Mouse (Mus musculus) CH12.LX (cell line): ENCODE measurements around the gene Tcf25. TPM values are rescaled to one million over a fixed set of nuclear protein-coding genes. Genes with fewer than 3 reads are reported as not detected.

ENCODE experiments used
- DNase-seq: peaks from one replicate; pipeline ENCODE4 v3.0.0-alpha.2; 2013; ENCODE audit errors: extremely low read depth
- H3K27ac ChIP-seq: 2 replicates; pipeline ENCODE4 v1.5.1; 2012; ENCODE audit warnings: low read depth, mild to moderate bottlenecking, control low read depth, moderate library complexity; ENCODE audit not compliant: insufficient read depth
- H3K27me3 ChIP-seq: replicated peaks from 2 replicates; pipeline ENCODE3; 2012; ENCODE audit warnings: inconsistent platforms
- H3K36me3 ChIP-seq, 2 experiments: replicated peaks in 1 of 2; 2 replicates each; pipeline versions ENCODE3 to v1.6.1; 2012; ENCODE audit warnings: inconsistent platforms in 1 of 2, low read length in 1 of 2, mild to moderate bottlenecking in 1 of 2, mixed read lengths in 1 of 2, moderate library complexity in 1 of 2; ENCODE audit not compliant: control insufficient read depth in 1 of 2, insufficient read depth in 1 of 2
- H3K4me1 ChIP-seq, 2 experiments: 2 replicates each; pipeline ENCODE4 v1.6.1; 2012; ENCODE audit warnings: inconsistent platforms in 1 of 2, moderate library complexity in 1 of 2; ENCODE audit not compliant: insufficient read depth in 2 of 2, control insufficient read depth in 1 of 2
- H3K4me2 ChIP-seq: 2 replicates; pipeline ENCODE4 v1.6.1; 2012; ENCODE audit warnings: low read depth, mild to moderate bottlenecking, control low read depth; ENCODE audit not compliant: poor library complexity, insufficient read depth, severe bottlenecking
- H3K4me3 ChIP-seq, 3 experiments: fragments of 150-350 bp in 1 of 3; sonication (generic) in 1 of 3; replicated peaks in 1 of 3; 2 replicates each; pipeline versions ENCODE3 to v1.5.1; 2011 to 2012; ENCODE audit warnings: low read depth in 2 of 3, low read length in 2 of 3, mild to moderate bottlenecking in 2 of 3, moderate library complexity in 2 of 3, control low read depth in 1 of 3, improper control_type of control experiment in 1 of 3, inconsistent platforms in 1 of 3, mixed read lengths in 1 of 3; ENCODE audit not compliant: poor library complexity in 1 of 3
- H3K79me2 ChIP-seq: replicated peaks from 2 replicates; pipeline ENCODE4 v1.6.1; 2012; ENCODE audit warnings: mild to moderate bottlenecking, moderate library complexity; ENCODE audit not compliant: control insufficient read depth, poor library complexity, insufficient read depth, severe bottlenecking; ENCODE audit errors: extremely low read depth
- H3K9ac ChIP-seq: 2 replicates; pipeline ENCODE4 v1.6.1; 2012; ENCODE audit warnings: low read depth, mild to moderate bottlenecking, control low read depth, moderate library complexity; ENCODE audit not compliant: insufficient read depth
- H3K9me3 ChIP-seq: replicated peaks from 2 replicates; pipeline ENCODE3; 2012; ENCODE audit warnings: low read length, inconsistent platforms, mixed read lengths
- BHLHE40 ChIP-seq: IDR thresholded peaks from 2 replicates; pipeline ENCODE4 v1.6.1; 2011; ENCODE audit warnings: mild to moderate bottlenecking, low read depth, low read length, improper control_type of control experiment
- CHD1 ChIP-seq: IDR thresholded peaks from 2 replicates; pipeline ENCODE4 v1.6.1; 2012; ENCODE audit warnings: low read depth, low read length, improper control_type of control experiment, inconsistent platforms
- CHD2 ChIP-seq: IDR thresholded peaks from 2 replicates; pipeline ENCODE4 v1.6.1; 2011; ENCODE audit warnings: low read length, improper control_type of control experiment
- CTCF ChIP-seq, 2 experiments: IDR thresholded peaks in 1 of 2; conservative IDR thresholded peaks in 1 of 2; 2 replicates each; pipeline ENCODE4 v1.5.1; 2011 to 2012; ENCODE audit warnings: low read depth in 2 of 2, low read length in 2 of 2, improper control_type of control experiment in 1 of 2, inconsistent platforms in 1 of 2, mild to moderate bottlenecking in 1 of 2, moderate library complexity in 1 of 2
- E2F4 ChIP-seq: IDR thresholded peaks from 2 replicates; pipeline ENCODE4 v1.6.1; 2011; ENCODE audit warnings: low read depth, low read length, improper control_type of control experiment; ENCODE audit not compliant: insufficient replicate concordance
- ELF1 ChIP-seq: IDR thresholded peaks from 2 replicates; pipeline ENCODE4 v1.6.1; 2014; ENCODE audit warnings: low read depth, mild to moderate bottlenecking, inconsistent platforms, low read length, improper control_type of control experiment
- EP300 ChIP-seq: IDR thresholded peaks from 2 replicates; pipeline ENCODE4 v1.6.1; 2011; ENCODE audit warnings: low read length, improper control_type of control experiment
- ETS1 ChIP-seq: conservative IDR thresholded peaks from 2 replicates; pipeline ENCODE4 v1.6.1; 2012; ENCODE audit warnings: low read depth, mild to moderate bottlenecking, inconsistent platforms, low read length, improper control_type of control experiment, moderate library complexity
- GABPA ChIP-seq: IDR thresholded peaks from 2 replicates; pipeline ENCODE4 v1.6.1; 2012; ENCODE audit warnings: low read depth, low read length, improper control_type of control experiment, inconsistent platforms; ENCODE audit not compliant: insufficient replicate concordance
- HCFC1 ChIP-seq: IDR thresholded peaks from 2 replicates; pipeline ENCODE4 v1.6.1; 2012; ENCODE audit warnings: low read depth, mild to moderate bottlenecking, inconsistent platforms, low read length, improper control_type of control experiment
- IRF4 ChIP-seq: IDR thresholded peaks from 2 replicates; pipeline ENCODE4 v1.6.1; 2014; ENCODE audit warnings: low read depth, mild to moderate bottlenecking, inconsistent platforms, low read length, improper control_type of control experiment
- JUN ChIP-seq: IDR thresholded peaks from 2 replicates; pipeline ENCODE4 v1.6.1; 2011; ENCODE audit warnings: low read depth, mild to moderate bottlenecking, low read length, improper control_type of control experiment, moderate library complexity; ENCODE audit not compliant: insufficient read depth
- JUND ChIP-seq: conservative IDR thresholded peaks from 2 replicates; pipeline ENCODE4 v1.6.1; 2011; ENCODE audit warnings: low read depth, low read length, improper control_type of control experiment
- KAT2A ChIP-seq: IDR thresholded peaks from 2 replicates; pipeline ENCODE4 v1.6.1; 2012; ENCODE audit warnings: low read length, improper control_type of control experiment, inconsistent platforms; ENCODE audit not compliant: insufficient replicate concordance
- MAFK ChIP-seq: IDR thresholded peaks from 2 replicates; pipeline ENCODE4 v1.6.1; 2011; ENCODE audit warnings: low read length, improper control_type of control experiment; ENCODE audit not compliant: insufficient replicate concordance
- MAX ChIP-seq: IDR thresholded peaks from 2 replicates; pipeline ENCODE4 v1.6.1; 2011; ENCODE audit warnings: low read length, improper control_type of control experiment
- MAZ ChIP-seq: IDR thresholded peaks from 2 replicates; pipeline ENCODE4 v1.6.1; 2012; ENCODE audit warnings: low read depth, mild to moderate bottlenecking, inconsistent platforms, low read length, improper control_type of control experiment, moderate library complexity
- MEF2A ChIP-seq: IDR thresholded peaks from 2 replicates; pipeline ENCODE4 v1.6.1; 2014; ENCODE audit warnings: low read depth, mild to moderate bottlenecking, inconsistent platforms, low read length, improper control_type of control experiment, borderline replicate concordance
- MXI1 ChIP-seq: IDR thresholded peaks from 2 replicates; pipeline ENCODE4 v1.6.1; 2011; ENCODE audit warnings: mild to moderate bottlenecking, low read depth, low read length, improper control_type of control experiment
- MYC ChIP-seq: IDR thresholded peaks from 2 replicates; pipeline ENCODE4 v1.6.1; 2011; ENCODE audit warnings: low read depth, mild to moderate bottlenecking, improper control_type of control experiment, low read length
- NELFE ChIP-seq: IDR thresholded peaks from 2 replicates; pipeline ENCODE4 v1.6.1; 2011; ENCODE audit warnings: low read depth, low read length, improper control_type of control experiment
- NRF1 ChIP-seq: IDR thresholded peaks from 2 replicates; pipeline ENCODE4 v1.6.1; 2014; ENCODE audit warnings: low read depth, mild to moderate bottlenecking, inconsistent platforms, low read length, improper control_type of control experiment, moderate library complexity
- PAX5 ChIP-seq: IDR thresholded peaks from 2 replicates; pipeline ENCODE4 v1.6.1; 2012; ENCODE audit warnings: low read length, inconsistent platforms, mixed read lengths
- POLR2A ChIP-seq: IDR thresholded peaks from 2 replicates; pipeline ENCODE4 v1.6.1; 2011; ENCODE audit warnings: low read depth, mild to moderate bottlenecking, improper control_type of control experiment, low read length
- POLR2AphosphoS2 ChIP-seq: IDR thresholded peaks from 2 replicates; pipeline ENCODE4 v1.6.1; 2011; ENCODE audit warnings: low read depth, low read length, improper control_type of control experiment
- RAD21 ChIP-seq: IDR thresholded peaks from 2 replicates; pipeline ENCODE4 v1.6.1; 2011; ENCODE audit warnings: low read depth, mild to moderate bottlenecking, low read length, improper control_type of control experiment, moderate library complexity
- RCOR1 ChIP-seq: conservative IDR thresholded peaks from 2 replicates; pipeline ENCODE4 v1.6.1; 2012; ENCODE audit warnings: low read depth, mild to moderate bottlenecking, inconsistent platforms, low read length, improper control_type of control experiment
- SIN3A ChIP-seq: IDR thresholded peaks from 2 replicates; pipeline ENCODE4 v1.6.1; 2012; ENCODE audit warnings: low read length, improper control_type of control experiment, inconsistent platforms
- SMC3 ChIP-seq: IDR thresholded peaks from 2 replicates; pipeline ENCODE4 v1.6.1; 2011; ENCODE audit warnings: low read depth, low read length, improper control_type of control experiment
- TBP ChIP-seq: conservative IDR thresholded peaks from 2 replicates; pipeline ENCODE4 v1.6.1; 2011; ENCODE audit warnings: low read depth, low read length, improper control_type of control experiment
- TCF12 ChIP-seq: IDR thresholded peaks from 2 replicates; pipeline ENCODE4 v1.6.1; 2014; ENCODE audit warnings: low read depth, mild to moderate bottlenecking, inconsistent platforms, low read length, improper control_type of control experiment
- UBTF ChIP-seq: IDR thresholded peaks from 2 replicates; pipeline ENCODE4 v1.6.1; 2012; ENCODE audit warnings: low read depth, mild to moderate bottlenecking, inconsistent platforms, low read length, improper control_type of control experiment, moderate library complexity
- USF1 ChIP-seq: IDR thresholded peaks from 2 replicates; pipeline ENCODE4 v1.6.1; 2014; ENCODE audit warnings: low read depth, mild to moderate bottlenecking, inconsistent platforms, low read length, improper control_type of control experiment
- USF2 ChIP-seq: conservative IDR thresholded peaks from 2 replicates; pipeline ENCODE4 v1.6.1; 2011; ENCODE audit warnings: low read depth, low read length, improper control_type of control experiment
- ZC3H11A ChIP-seq: IDR thresholded peaks from 2 replicates; pipeline ENCODE4 v1.6.1; 2012; ENCODE audit warnings: low read depth, mild to moderate bottlenecking, inconsistent platforms, low read length, improper control_type of control experiment
- ZKSCAN1 ChIP-seq: IDR thresholded peaks from 2 replicates; pipeline ENCODE4 v1.6.1; 2012; ENCODE audit warnings: low read depth, inconsistent platforms, low read length, improper control_type of control experiment, borderline replicate concordance
- ZMIZ1 ChIP-seq: IDR thresholded peaks from 2 replicates; pipeline ENCODE4 v1.6.1; 2012; ENCODE audit warnings: low read depth, mild to moderate bottlenecking, inconsistent platforms, low read length, improper control_type of control experiment
- ZNF384 ChIP-seq: IDR thresholded peaks from 2 replicates; pipeline ENCODE4 v1.6.1; 2012; ENCODE audit warnings: low read depth, low read length, improper control_type of control experiment, inconsistent platforms
- dilution Hi-C: fragments of 300-500 bp; cut with MboI; formaldehyde crosslinking; loops from 2 replicates; pipeline ENCODE4 v1.14.3; 2020; ENCODE audit warnings: low sequenced_read_pairs; ENCODE audit not compliant: extremely low pct_unique_long_range_greater_than_20kb, extremely low pct_ligation_motif_present
- in situ Hi-C: fragments of 300-500 bp; cut with MboI; formaldehyde crosslinking; loops from 3 replicates; pipeline ENCODE4 v1.14.3; 2019; ENCODE audit warnings: low sequenced_read_pairs, low pct_ligation_motif_present, low pct_unique_long_range_greater_than_20kb, mixed read lengths
- polyA plus RNA-seq: library from polyadenylated mRNA; unstranded; fragments of >175 nt; gene quantifications from 2 replicates; pipeline ENCODE4 v1.2.1, GENCODE M21; 2012; ENCODE audit warnings: low read depth; ENCODE audit not compliant: insufficient read length
- total RNA-seq, 2 experiments: library from RNA; depleted of rRNA; stranded (reverse); fragments of 300-350 nt in 1 of 2; fragments of >200 nt in 1 of 2; gene quantifications; 2 replicates each; pipeline ENCODE4 v1.2.3; 2012 to 2014

The Tcf25 gene
- total RNA-seq (2012; rRNA removed) (142 and 168 TPM in 2 replicates), total RNA-seq (2014; rRNA removed) (204 and 207 TPM in 2 replicates), polyA plus RNA-seq (393 and 396 TPM in 2 replicates)

DNA sequence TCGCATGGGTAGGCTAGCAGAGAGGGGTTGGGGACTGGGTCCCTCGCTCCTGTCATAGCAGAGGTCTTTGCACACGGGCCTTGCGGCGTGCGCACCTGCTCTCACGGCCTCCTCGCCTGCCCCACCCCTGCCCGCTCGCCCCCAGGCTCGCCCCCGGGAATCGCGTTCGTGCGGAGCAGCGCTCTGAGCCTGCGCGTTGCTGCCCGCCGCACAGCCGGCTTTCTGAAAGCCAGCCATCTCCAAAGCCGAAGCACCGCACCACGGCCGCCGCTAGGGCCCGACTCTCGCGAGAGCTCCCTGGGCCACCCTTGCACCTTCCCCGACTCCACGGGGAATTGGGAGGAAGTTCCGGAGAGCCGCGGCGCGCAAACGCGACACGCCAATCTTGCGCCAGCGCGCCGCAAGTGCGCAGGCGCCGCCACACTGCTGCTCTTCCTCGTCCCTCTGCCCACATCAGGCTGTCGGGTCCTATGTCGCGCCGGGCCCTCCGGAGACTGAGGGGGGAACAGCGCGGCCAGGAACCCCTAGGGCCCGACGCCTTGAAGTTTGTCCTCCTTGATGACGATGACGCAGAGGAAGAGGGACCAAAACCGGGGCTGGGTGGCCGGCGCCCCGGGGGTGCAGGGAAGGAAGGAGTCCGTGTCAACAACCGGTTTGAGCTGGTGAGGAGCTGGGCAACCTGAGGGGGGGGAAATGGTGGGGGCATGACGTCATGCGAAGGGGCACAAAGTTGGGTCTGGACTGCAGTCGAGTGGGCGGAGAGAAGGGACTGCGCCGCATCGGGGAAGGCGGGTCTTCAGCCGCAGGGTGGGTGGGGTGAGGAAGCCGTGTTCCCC, at the start of gene Tcf25:
Gene Tcf25, plus strand, starts transcription at position 351 of the 836 bp plus-strand sequence.
- in situ Hi-C loops (no loop called here), dilution Hi-C loops (no loop called here)
- H3K36me3 ChIP-seq, result peaks cover 16 to 29% of the 10 kb centered on the region in 2 experiments
- peak; percentile 98 for DNase-seq
- H3K79me2 ChIP-seq, result peaks cover 31% of the 10 kb centered on the region
- H3K4me2 ChIP-seq, result peak within 1 kb of the TSS; percentile 72
- no peaks in the 10 kb centered on the region for H3K9me3 ChIP-seq
- TF ChIP-seq TBP, result peak; percentile 50; the same call in 1 of the 2 replicates
- no peak; the same call in 1 of the 2 replicates for TF ChIP-seq GABPA
- no peak for TF ChIP-seq SMC3
- TF ChIP-seq MAX, result no peak
- peak; percentile 89 for TF ChIP-seq POLR2A
- no peak for TF ChIP-seq USF1
- TF ChIP-seq CHD1, result no peak
- TF ChIP-seq ZC3H11A, result no peak
- no peak for TF ChIP-seq MAFK
- no peak; the same call in 1 of the 2 replicates for TF ChIP-seq IRF4
- no peak for TF ChIP-seq EP300
- TF ChIP-seq MXI1, result peak; percentile 73
- TF ChIP-seq MYC, result no peak
- TF ChIP-seq UBTF, result peak; percentile 46; the same call in 1 of the 2 replicates
- peak; percentile 56 for TF ChIP-seq MAZ
- peak; percentile 11 for TF ChIP-seq ETS1
- TF ChIP-seq ZMIZ1, result peak; percentile 91
- peak; percentile 90 for TF ChIP-seq NRF1
- no peak for TF ChIP-seq E2F4
- TF ChIP-seq TCF12, result peak; percentile 82
- TF ChIP-seq RAD21, result no peak
- TF ChIP-seq ELF1, result peak; percentile 91
- no peak for TF ChIP-seq PAX5
- TF ChIP-seq ZNF384, result no peak
- no peak for TF ChIP-seq JUN
- TF ChIP-seq POLR2AphosphoS2, result peak; percentile 81; the same call in 1 of the 2 replicates
- peak; percentile 84 for TF ChIP-seq HCFC1
- peak; percentile 74; the same call in 1 of the 2 replicates for TF ChIP-seq KAT2A
- TF ChIP-seq NELFE, result peak; percentile 93
- TF ChIP-seq CTCF (conservative IDR thresholded peaks at IDR 0.05 in 1 of 2, IDR thresholded peaks at IDR 0.05 in 1 of 2; ENCODE audit: low read depth in 2 of 2, low read length in 2 of 2), result peak in 1 of 2 experiments; percentile 35; a peak in 2 of 4 replicates
- no peak for TF ChIP-seq USF2
- 0 out of 2 replicates have a peak, but pooled peaks have one; percentile 9 for TF ChIP-seq MEF2A
- TF ChIP-seq RCOR1, result 0 out of 2 replicates have a peak, but pooled peaks have one; percentile 41
- TF ChIP-seq JUND, result peak; percentile 18
- no peak for TF ChIP-seq BHLHE40
- TF ChIP-seq SIN3A, result peak; percentile 57
- TF ChIP-seq ZKSCAN1, result no peak
- TF ChIP-seq CHD2, result peak; percentile 99
- H3K4me3 ChIP-seq, result peak within 1 kb of the TSS; percentile 86 to 95 (median 94)
- peak within 1 kb of the TSS; percentile 97 for H3K9ac ChIP-seq
- H3K27ac ChIP-seq, result peak within 1 kb of the TSS; percentile 83
- no peaks in the 10 kb centered on the region for H3K27me3 ChIP-seq
- H3K4me1 ChIP-seq, result peaks cover 7 to 30% of the 10 kb centered on the region in 2 experiments; a peak in 3 of 4 replicates
